Mouse (Mus musculus): ENCODE results near the gene Pard3.

Pard3 gene

DNA sequence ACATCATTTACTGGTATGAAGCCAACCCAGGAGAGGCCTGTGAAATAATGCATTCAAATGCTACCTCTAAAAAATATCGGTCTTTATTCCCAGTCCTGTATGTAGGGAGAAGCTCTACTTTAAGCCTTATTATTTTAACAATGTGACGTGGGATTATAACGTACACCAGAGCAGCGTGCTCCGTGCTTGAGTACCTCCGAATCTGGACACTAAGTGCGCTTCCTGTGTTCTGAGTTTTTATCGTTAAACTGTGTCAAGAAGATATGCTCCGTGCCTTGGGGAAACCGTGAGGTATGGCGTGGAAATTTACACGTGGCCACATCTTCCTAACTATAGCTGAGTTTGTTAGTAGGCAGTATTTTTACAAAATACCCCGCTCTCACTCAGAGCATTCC is 436.0 kb downstream of the Pard3 start:
- DNase-seq (ENCODE audit: low spot score) = no peak

DNA sequence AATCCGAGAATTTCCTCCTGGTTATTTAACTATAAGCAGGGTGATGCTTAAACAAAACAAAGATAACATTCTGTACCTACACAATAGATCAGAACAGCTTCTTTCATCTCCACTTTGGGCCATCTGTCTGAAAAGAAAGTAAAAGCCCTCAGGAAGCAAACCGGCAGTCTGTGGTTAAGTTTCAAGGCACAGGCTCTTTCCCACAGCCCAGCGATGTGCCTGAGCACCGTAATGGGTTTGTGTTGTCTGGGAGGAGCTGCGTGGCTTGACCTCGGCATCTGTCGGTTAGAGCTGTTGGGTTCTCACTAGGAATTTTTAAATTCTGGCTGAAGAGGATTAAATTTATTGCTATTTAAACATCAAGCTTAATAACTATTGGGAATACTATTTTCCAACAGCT is 436.5 kb downstream of the Pard3 start:
- DNase-seq (ENCODE audit: low spot score) = no peak

DNA sequence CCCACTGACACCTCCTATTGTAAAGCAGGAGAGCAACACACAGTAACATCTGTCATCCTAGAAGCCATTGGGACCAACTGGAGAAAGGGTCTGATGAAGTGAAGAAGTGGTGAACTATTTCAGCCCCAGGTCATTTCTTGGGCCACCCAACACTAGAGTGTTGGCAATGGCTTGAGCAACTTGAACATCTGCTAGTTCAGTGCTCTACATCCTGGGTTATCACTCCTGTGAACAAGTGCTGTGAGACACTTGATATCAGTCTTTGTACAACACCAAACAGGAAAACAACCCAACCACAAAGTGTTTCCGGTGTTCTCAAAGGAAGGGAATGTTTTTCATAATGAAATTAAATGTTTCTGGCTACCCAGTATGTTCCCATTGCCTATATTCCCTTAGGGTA is 438.1 kb downstream of the Pard3 start:
- DNase-seq (ENCODE audit: low spot score) = no peak

- no peak for DNase-seq (ENCODE audit: low spot score)
Observed at GRCm38 (mm10) chr8:127505286-127505685, 441.6 kb downstream of the Pard3 start.

DNA sequence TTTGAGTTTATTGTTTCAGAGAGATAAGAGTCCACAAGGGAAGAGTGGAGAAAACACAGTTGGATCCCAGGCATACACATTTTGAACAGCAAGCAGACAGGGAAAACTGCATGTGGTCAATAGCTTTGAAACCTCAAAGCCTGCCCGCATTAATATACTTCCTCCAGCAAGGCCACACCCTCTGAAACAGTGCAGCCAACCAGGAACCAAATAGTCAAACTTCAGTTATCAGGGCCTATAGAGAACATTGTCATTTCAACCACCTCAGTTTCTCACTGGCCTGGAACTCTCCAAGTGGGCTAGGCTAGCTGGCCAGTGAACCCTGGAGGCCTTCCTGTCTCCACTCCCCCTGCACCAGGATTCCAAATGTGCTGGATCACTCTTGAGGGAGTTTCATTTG is 442.6 kb downstream of the Pard3 start:
- DNase-seq (ENCODE audit: low spot score) = no peak

GRCm38 (mm10) chr8:127511341-127511740 is 447.6 kb downstream of the Pard3 start:
- DNase-seq (ENCODE audit: low spot score) = no peak

DNA sequence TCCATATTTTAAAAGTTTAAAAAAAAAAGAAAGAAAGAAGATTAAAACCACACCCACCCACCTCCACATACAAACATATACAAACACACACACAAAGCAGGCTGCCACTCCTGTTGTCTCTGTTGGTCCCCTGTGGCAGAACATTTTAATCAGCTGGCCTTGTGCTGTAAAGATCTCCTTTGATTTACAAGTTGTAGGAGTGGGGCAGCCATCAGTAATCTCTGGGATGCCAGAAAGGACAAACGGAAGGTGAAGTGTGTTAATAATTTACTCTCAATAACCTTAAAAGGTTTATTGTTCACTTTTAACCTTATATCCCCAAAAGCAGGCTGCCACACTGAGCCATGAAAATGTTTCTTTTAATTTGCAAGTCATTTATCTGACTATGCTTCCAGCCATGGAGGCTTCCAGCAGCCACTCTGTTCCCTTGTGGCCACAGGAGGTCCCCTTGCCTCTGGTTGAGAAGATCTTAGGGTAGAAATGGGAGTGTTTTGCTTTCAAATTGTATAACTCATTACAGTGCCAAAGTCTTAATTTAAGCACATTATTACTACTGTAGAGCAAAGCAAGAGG is 448.4 kb downstream of the Pard3 start:
- DNase-seq (ENCODE audit: low spot score) = no peak

GRCm38 (mm10) chr8:127512580-127512979 is 448.9 kb downstream of the Pard3 start:
- DNase-seq (ENCODE audit: low spot score) = no peak

DNA sequence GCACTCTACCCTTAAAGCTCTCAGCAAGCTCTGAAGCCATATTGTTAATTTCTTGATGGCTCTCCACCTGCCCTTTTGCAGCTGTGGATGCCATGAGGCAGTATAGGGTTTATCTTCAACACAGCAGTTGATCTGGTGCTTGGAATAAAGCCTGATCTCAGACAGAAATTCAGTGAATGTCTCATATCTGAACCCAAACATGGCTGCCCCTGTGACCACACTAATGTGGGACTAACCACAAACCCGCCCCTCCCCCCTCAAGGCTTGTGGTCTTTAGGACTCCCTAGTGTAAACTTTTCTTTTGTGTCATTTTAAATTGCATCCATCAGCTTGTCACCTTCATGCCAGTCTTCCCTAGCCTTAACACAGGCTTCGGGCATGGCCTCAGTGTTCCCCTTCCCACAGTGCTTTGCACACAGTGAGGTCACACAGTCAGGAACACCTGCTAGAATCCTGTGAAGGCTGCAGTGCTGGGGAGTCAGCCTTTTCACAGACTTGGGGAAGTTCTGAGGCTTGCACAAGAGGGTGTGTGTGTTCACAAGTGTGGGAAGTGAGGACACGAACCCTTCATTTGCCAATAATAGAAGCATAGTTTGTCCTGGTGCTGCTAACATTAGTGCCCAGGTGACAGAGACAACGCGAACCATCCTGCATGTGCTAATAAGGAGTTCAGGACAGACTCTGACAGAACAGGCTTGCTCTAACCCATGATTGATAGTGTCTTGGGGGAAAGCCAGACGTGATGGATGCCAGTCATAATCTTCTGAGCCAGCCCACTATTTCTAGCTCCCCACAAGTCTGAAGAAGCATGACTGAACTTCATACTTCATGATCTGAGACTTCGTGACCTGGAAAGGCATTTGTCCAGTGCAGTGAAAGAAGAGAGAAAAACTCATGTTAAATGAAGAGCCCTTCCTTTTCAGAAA is 451.4 kb downstream of the Pard3 start:
- no peak for DNase-seq (ENCODE audit: low spot score)

DNA sequence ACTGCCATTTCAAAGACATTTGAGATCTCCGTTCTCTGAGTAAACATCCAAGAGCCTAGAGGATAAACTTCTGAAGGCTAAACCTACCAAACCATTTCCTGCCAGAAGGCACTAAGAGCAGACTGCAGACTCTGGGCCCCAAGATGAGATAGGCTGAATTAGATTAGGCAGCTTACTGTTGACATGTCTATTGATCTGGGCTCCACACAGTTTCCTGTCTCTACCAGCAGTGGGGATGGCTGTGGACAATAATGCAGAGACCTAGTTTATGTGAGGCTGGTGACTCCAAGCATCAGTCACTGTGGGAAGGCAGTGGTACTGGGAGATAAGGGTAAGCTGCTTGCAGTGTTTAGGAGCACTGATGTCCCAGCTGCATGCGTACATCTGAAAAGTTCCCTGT is 452.4 kb downstream of the Pard3 start:
- no peak for DNase-seq (ENCODE audit: low spot score)

GRCm38 (mm10) chr8:127525673-127526072 is 462.0 kb downstream of the Pard3 start:
- no peak for DNase-seq (ENCODE audit: low spot score)

DNA sequence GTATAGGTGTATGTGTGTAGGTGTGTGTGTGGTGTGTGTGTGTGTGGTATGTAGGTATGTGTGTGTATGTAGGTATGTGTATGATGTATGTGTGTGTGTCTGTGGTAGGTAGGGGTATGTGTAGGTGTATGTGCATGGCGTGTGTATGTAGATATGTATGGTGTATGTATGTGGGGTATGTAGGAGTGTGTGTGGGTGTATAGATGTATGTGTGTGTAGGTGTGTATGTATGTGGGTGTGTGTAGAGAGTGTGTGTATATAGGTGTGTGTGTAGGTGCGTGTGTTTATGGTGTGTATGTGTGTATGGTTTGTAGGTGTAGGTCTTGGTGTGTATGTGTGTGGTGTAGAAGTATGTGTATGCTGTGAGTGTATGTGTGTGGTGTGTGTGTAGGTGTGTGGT is 464.6 kb downstream of the Pard3 start:
- no peak for DNase-seq (ENCODE audit: low spot score)

- no peak for DNase-seq (ENCODE audit: low spot score)
Observed at GRCm38 (mm10) chr8:127529746-127530145, 466.1 kb downstream of the Pard3 start.

- DNase-seq (ENCODE audit: low spot score) = no peak
Observed at GRCm38 (mm10) chr8:127531866-127532265, 468.2 kb downstream of the Pard3 start.

DNA sequence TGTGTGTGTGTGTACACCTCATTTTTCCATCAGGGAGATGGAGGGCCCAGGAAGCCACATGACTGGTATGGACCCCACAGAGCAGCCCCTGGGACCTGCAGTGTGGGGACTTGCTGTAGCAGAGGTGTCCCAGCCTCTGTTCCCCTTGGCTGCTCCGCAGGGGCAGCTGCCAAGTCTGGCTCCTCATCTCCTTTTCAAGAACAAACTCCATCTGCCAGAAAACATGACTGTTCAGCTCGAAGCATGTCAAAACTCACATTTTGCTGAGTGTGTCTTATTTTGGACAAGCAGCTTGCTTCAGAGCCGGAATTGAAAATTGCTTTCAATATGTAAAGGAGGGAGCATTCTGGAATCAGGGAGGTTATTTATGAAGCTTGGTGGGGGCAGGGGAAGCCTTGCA is 471.1 kb downstream of the Pard3 start:
- DNase-seq (ENCODE audit: low spot score) = no peak

DNA sequence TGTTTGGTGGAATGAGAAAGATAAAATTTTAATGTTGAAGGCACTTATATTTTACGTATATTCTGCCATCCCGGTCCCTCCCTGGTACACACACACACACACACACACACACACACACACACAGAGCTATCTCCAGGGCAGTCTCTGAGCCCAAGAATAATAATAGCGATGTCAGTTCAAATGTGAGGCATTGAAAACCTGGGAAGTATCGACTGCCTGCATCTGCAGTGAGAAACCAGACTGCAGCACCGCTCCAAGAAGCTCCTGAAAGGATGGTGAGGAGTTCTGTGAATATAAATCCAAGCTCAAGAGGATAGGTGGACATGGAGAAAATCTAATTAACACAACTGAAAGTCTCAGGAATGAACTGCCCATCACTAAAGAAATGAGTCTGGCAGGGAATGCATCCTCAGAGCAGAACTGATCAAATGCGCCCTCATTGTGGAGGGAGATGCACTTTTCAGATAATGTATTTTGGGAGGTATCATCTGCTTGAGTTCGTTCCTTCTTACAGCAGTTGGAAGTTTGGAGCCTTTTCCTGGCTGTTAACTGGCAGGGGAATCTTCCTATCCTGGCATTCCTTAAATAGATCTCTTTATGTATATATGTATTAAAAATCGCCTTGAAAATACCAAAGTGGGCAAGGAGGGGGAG is 471.6 kb downstream of the Pard3 start:
- no peak for DNase-seq (ENCODE audit: low spot score)

- no peak for DNase-seq (ENCODE audit: low spot score)
Observed at GRCm38 (mm10) chr8:127535846-127536220, 472.1 kb downstream of the Pard3 start.

GRCm38 (mm10) chr8:127539803-127540202 is 476.1 kb downstream of the Pard3 start:
- DNase-seq (ENCODE audit: low spot score) = no peak

DNA sequence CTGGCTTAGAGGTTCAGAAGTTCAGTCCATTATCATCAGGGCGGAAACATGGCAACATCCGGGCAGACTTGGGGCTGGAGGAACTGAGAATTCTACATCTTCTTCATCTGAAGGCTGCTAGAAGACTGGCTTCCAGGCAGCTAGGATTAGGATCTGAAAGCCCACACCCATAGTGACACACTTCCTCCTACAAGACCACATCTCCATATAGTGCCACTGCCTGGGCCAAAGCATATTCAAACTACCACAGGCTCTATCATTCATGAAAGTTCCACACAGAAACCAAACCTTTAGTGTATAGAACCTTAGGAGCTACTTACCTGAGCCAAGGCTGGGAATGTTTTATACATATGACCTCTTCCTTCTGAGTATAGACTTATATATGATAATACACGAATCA is 476.6 kb downstream of the Pard3 start:
- no peak for DNase-seq (ENCODE audit: low spot score)

- DNase-seq (ENCODE audit: low spot score) = no peak
Observed at GRCm38 (mm10) chr8:127542162-127542561, 478.5 kb downstream of the Pard3 start.

- no peak for DNase-seq (ENCODE audit: low spot score)
Observed at GRCm38 (mm10) chr8:127543676-127544075, 480.0 kb downstream of the Pard3 start.

GRCm38 (mm10) chr8:127546161-127546560 is 482.5 kb downstream of the Pard3 start:
- no peak for DNase-seq (ENCODE audit: low spot score)

DNA sequence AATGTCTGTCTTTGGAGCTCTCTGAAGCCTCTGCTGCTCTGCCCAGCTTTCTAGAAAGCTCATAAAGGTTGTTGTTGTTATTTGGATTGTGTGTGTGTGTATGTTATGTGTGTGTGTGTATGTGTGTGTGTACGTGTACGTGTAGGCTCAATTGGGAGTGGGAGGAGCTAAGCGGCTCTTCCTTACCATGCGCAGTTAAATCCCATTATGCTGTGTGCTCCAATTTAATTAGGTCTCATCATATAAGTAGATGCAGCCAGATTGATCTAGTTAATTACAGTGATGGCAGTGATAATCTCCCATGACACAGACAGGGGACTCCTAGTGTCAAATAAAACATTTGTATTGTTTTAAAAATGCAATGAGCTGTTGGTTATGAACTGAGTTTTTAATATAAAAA is 487.2 kb downstream of the Pard3 start:
- DNase-seq (ENCODE audit: low spot score) = no peak

Data from spleen, adult 12 weeks (tissue).